Mouse (Mus musculus) liver, adult 2 months (tissue): ENCODE measurements around the gene Fam98c.

Source experiments
- CTCF ChIP-seq: fragments of 200-500 bp; IDR thresholded peaks from 2 replicates; pipeline ENCODE4 v1.5.1; 2011; ENCODE audit warnings: low read depth, low read length, control low read depth
- POLR2A ChIP-seq: fragments of 200-500 bp; IDR thresholded peaks from 2 replicates; pipeline ENCODE4 v1.6.1; 2011; ENCODE audit warnings: low read length, control low read depth; ENCODE audit not compliant: insufficient read depth; ENCODE audit errors: extremely low read depth

GRCm38 (mm10) chr7:29162294-29162693 is 6.3 kb upstream of the Fam98c start:
- TF ChIP-seq POLR2A (no peak), CTCF (no peak)
